7 mouse cellular contexts compared by ENCODE assay signal in the genomic region with DNA sequence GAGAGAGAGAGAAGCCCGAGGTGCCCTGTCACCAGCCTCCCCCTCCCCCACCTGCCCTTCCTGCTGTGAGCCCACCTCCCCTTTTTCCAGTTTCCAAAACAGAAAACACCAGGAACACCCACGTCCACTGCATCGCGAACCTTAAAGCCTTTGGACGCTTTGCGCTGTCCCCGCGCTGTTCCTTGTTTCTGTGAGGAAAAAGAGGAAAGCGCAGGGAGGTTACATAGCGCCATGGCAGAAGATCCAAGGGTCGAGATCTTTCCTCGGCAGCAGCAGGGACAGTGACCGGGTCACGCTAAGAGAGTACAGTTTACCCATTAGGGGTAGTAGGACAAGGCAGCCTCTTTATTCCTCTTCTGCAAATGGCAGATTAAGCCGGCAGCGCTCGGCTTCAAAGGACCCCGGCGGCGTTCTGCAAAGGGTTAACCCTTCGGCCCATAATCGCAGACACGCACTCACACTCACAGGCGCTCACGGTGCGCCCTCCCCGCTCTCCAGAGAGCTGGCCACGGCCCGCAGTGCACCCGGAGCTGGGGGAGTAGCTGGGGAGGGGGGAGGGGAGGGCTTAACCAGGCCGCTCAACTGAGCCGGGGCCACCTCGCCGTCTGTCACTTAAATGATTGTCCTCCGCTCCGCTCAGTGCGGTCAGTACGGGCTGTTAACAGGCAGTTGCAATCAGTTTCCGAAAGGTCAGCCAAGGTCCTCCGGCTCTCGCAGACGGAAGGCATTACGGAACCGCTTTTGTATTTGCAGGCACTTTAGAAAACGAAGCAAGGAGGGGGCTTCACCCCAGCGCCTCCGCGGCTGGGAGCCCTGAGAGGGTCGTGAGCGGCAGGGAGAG. TPM values are rescaled to one million over a fixed set of nuclear protein-coding genes. Genes with fewer than 3 reads are reported as not detected.
A peak's percentile ranks its signal among the peaks of the same experiment; 100 is the strongest.
DNase-seq lines count a peak whose midpoint lies in the region; ATAC-seq and TF ChIP-seq lines count a peak whose summit lies in the region.

No protein-coding gene starts in this region.

- H3K9me3 ChIP-seq in CH12.LX (replicated peaks; ENCODE audit: low read length) = no peaks in the 10 kb centered on the region
- no peaks in the 10 kb centered on the region for H3K9me3 ChIP-seq in forebrain, embryonic 15.5 days
- H3K9me3 ChIP-seq in hindbrain, postnatal 0 days (ENCODE audit: low read length) = no peaks in the 10 kb centered on the region
- no peaks in the 10 kb centered on the region for H3K9me3 ChIP-seq in neural tube, embryonic 15.5 days (replicated peaks)

- TF ChIP-seq EP300 in CH12.LX (IDR thresholded peaks at IDR 0.05; ENCODE audit: low read length) = no peak

- 3% methylated on average over 46 of the region's 50 CpGs for WGBS in forebrain, embryonic 15.5 days
- 3% methylated on average over 50 of the region's 50 CpGs for WGBS in hindbrain, postnatal 0 days
- WGBS in lung, adult 2 months = 4% methylated on average over 50 of the region's 50 CpGs
- under 1% methylated on average over 42 of the region's 50 CpGs for WGBS in neural tube, embryonic 15.5 days

- H3K4me1 ChIP-seq in CH12.LX (ENCODE audit: control insufficient read depth in 1 of 2, insufficient read depth in 2 of 2) = peaks cover 11 to 24% of the 10 kb centered on the region in 2 experiments
- H3K4me1 ChIP-seq in forebrain, embryonic 15.5 days = peaks cover 40% of the 10 kb centered on the region
- H3K4me1 ChIP-seq in hindbrain, postnatal 0 days (ENCODE audit: insufficient read depth, low read length) = no peaks in the 10 kb centered on the region; the same call in 1 of the 2 replicates
- H3K4me1 ChIP-seq in lung, adult 2 months (ENCODE audit: control insufficient read depth, insufficient read depth, low read length) = peaks cover 14% of the 10 kb centered on the region
- peaks cover 53% of the 10 kb centered on the region for H3K4me1 ChIP-seq in neural tube, embryonic 15.5 days

- peak; percentile 12 for ATAC-seq in forebrain, embryonic 15.5 days (replicated peaks)
- ATAC-seq in hindbrain, postnatal 0 days = peak; percentile 30; the same call in 1 of the 2 replicates
- ATAC-seq in neural tube, embryonic 15.5 days (ENCODE audit: low FRiP score) = peak; percentile 28; the same call in 1 of the 2 replicates

- TF ChIP-seq RAD21 in CH12.LX (IDR thresholded peaks at IDR 0.05; ENCODE audit: low read depth, low read length) = no peak

- TF ChIP-seq POLR2A in CH12.LX (IDR thresholded peaks at IDR 0.05; ENCODE audit: low read depth, low read length) = no peak
- no peak for TF ChIP-seq POLR2A in lung, adult 2 months (IDR thresholded peaks at IDR 0.05; ENCODE audit: borderline replicate concordance, extremely low read depth, low read depth, low read length)

- no peak for TF ChIP-seq CTCF in CH12.LX (conservative IDR thresholded peaks at IDR 0.05 in 1 of 2, IDR thresholded peaks at IDR 0.05 in 1 of 2; ENCODE audit: low read depth in 2 of 2, low read length in 2 of 2)
- TF ChIP-seq CTCF in hindbrain, postnatal 0 days (IDR thresholded peaks at IDR 0.05; ENCODE audit: low read depth) = no peak
- TF ChIP-seq CTCF in lung, adult 2 months (IDR thresholded peaks at IDR 0.05; ENCODE audit: insufficient read depth, low read length) = no peak

- peak overlapping the region; percentile 70 for H3K9ac ChIP-seq in CH12.LX (ENCODE audit: insufficient read depth, low read depth)
- H3K9ac ChIP-seq in forebrain, embryonic 15.5 days (replicated peaks) = peak overlapping the region; percentile 58
- peak overlapping the region; percentile 49 for H3K9ac ChIP-seq in hindbrain, postnatal 0 days (replicated peaks; ENCODE audit: low read length)
- H3K9ac ChIP-seq in neural tube, embryonic 15.5 days (replicated peaks) = peak overlapping the region; percentile 43

- peak overlapping the region; percentile 47 to 65 (median 57) for H3K4me3 ChIP-seq in CH12.LX (replicated peaks in 1 of 3; ENCODE audit: low read depth in 2 of 3, low read length in 2 of 3, poor library complexity in 1 of 3)
- H3K4me3 ChIP-seq in forebrain, embryonic 15.5 days = peak overlapping the region; percentile 45
- H3K4me3 ChIP-seq in hindbrain, postnatal 0 days (ENCODE audit: low read length) = peak overlapping the region; percentile 38
- H3K4me3 ChIP-seq in lung, adult 2 months (replicated peaks; ENCODE audit: extremely low read depth, low read depth, low read length) = peak overlapping the region; percentile 68
- H3K4me3 ChIP-seq in neural tube, embryonic 15.5 days (replicated peaks) = peak overlapping the region; percentile 40

- H3K27me3 ChIP-seq in CH12.LX (replicated peaks) = no peaks in the 10 kb centered on the region
- peaks cover 33% of the 10 kb centered on the region for H3K27me3 ChIP-seq in forebrain, embryonic 15.5 days
- peaks cover 7% of the 10 kb centered on the region; the same call in 1 of the 2 replicates for H3K27me3 ChIP-seq in hindbrain, postnatal 0 days (ENCODE audit: insufficient read depth, low read length)
- H3K27me3 ChIP-seq in neural tube, embryonic 15.5 days (replicated peaks) = peaks cover 50% of the 10 kb centered on the region

- dilution Hi-C loops in CH12.LX (cut with MboI; ENCODE audit: extremely low pct_ligation_motif_present, extremely low pct_unique_long_range_greater_than_20kb, low sequenced_read_pairs) = no loop called here

- no peaks in the 10 kb centered on the region for H3K36me3 ChIP-seq in CH12.LX (replicated peaks in 1 of 2; ENCODE audit: control insufficient read depth in 1 of 2, insufficient read depth in 1 of 2, low read length in 1 of 2)
- no peaks in the 10 kb centered on the region for H3K36me3 ChIP-seq in forebrain, embryonic 15.5 days
- no peaks in the 10 kb centered on the region for H3K36me3 ChIP-seq in hindbrain, postnatal 0 days (ENCODE audit: insufficient read depth, low read length)
- H3K36me3 ChIP-seq in neural tube, embryonic 15.5 days = no peaks in the 10 kb centered on the region

- DNase-seq in CH12.LX (ENCODE audit: extremely low read depth) (no peak), MN1 (ENCODE audit: low spot score) (peak; percentile 58)
- DNase-seq in hindbrain, postnatal 0 days (ENCODE audit: low spot score) = no peak
- DNase-seq in lung, adult 2 months = peak; percentile 42
- DNase-seq in layer of hippocampus, adult 18-20 months (ENCODE audit: low spot score in 2 of 2) = no peak

- in situ Hi-C loops in CH12.LX (cut with MboI; ENCODE audit: low pct_ligation_motif_present, low pct_unique_long_range_greater_than_20kb, low sequenced_read_pairs) = loop anchor here (10.0 kb wide), 1 partner anchor 122 kb away; no protein-coding TSS in a partner anchor

- peak overlapping the region; percentile 54 for H3K4me2 ChIP-seq in CH12.LX (ENCODE audit: insufficient read depth, low read depth, poor library complexity, severe bottlenecking)
- H3K4me2 ChIP-seq in forebrain, embryonic 15.5 days (replicated peaks) = peak overlapping the region; percentile 81
- H3K4me2 ChIP-seq in hindbrain, postnatal 0 days (ENCODE audit: low read depth, low read length) = peak overlapping the region; percentile 71
- peak overlapping the region; percentile 71 for H3K4me2 ChIP-seq in neural tube, embryonic 15.5 days

- no peaks in the 10 kb centered on the region for H3K79me2 ChIP-seq in CH12.LX (replicated peaks; ENCODE audit: control insufficient read depth, extremely low read depth, insufficient read depth, poor library complexity, severe bottlenecking)

- H3K27ac ChIP-seq in CH12.LX (ENCODE audit: insufficient read depth, low read depth) = peak overlapping the region; percentile 69
- peak overlapping the region; percentile 90 for H3K27ac ChIP-seq in forebrain, embryonic 15.5 days (replicated peaks)
- H3K27ac ChIP-seq in hindbrain, postnatal 0 days = peak overlapping the region; percentile 73
- peak overlapping the region; percentile 90 for H3K27ac ChIP-seq in neural tube, embryonic 15.5 days (replicated peaks)

TF ChIP-seq in CH12.LX, 34 proteins besides CTCF, POLR2A, EP300 and RAD21:
- TF ChIP-seq CHD2 (IDR thresholded peaks at IDR 0.05; ENCODE audit: low read length) = 0 out of 2 replicates have a peak, but pooled peaks have one; percentile 25
- TF ChIP-seq CHD1 (IDR thresholded peaks at IDR 0.05; ENCODE audit: low read depth, low read length) = 0 out of 2 replicates have a peak, but pooled peaks have one; percentile 27
- no peak for TF ChIP-seq MAX (IDR thresholded peaks at IDR 0.05; ENCODE audit: low read length)

RNA-seq across cellular contexts. Expression of a gene that starts 23.7 kb away (rescaled TPM):
- 40.0 and 41.1 TPM in 2 replicates for total RNA-seq in CH12.LX (2012; rRNA removed)
- 14.3 and 14.6 TPM in 2 replicates for total RNA-seq in CH12.LX (2014; rRNA removed)
- polyA plus RNA-seq in CH12.LX (2012; ENCODE audit: insufficient read length, low read depth) = 29.6 and 33.8 TPM in 2 replicates
- 18.6 and 18.8 TPM in 2 replicates for polyA plus RNA-seq in forebrain, embryonic 15.5 days (2015; fragmentation: Nextera tagmentation; extraction: Ambion mirVana)
- total RNA-seq in hindbrain, postnatal 0 days (2014; rRNA removed) = 22.6 and 27.3 TPM in 2 replicates
- polyA plus RNA-seq in hindbrain, postnatal 0 days (2015; fragmentation: Nextera tagmentation; extraction: Ambion mirVana) = 8.8 and 10.3 TPM in 2 replicates
- polyA plus RNA-seq in lung, adult 2 months (2012; rRNA removed) = 12.7 and 15.8 TPM in 2 replicates
- 12.2 and 13.8 TPM in 2 replicates for polyA plus RNA-seq in neural tube, embryonic 15.5 days (2015; fragmentation: Nextera tagmentation; extraction: Ambion mirVana)
- total RNA-seq in layer of hippocampus, adult 18-20 months (2021) = 10 to 100 TPM; 20.8 to 20.9 TPM

Comparison
In these comparisons a context has a peak if more than half of its experiments do, and no peak if none do; other contexts are left out.
1. DNase-seq: peak in MN1 (single experiment) and lung, adult 2 months (single experiment); none in CH12.LX (single experiment), hindbrain, postnatal 0 days (single experiment) and layer of hippocampus, adult 18-20 months (0 of 2).
2. Peak in every context shown above with its lines, with median percentiles within 50 percentile points of each other: H3K27ac ChIP-seq, H3K4me2 ChIP-seq, H3K4me3 ChIP-seq, H3K9ac ChIP-seq and ATAC-seq.